Mouse (Mus musculus) hindbrain, embryonic 16.5 days (tissue): ENCODE measurements around the gene Rgs14. TPM values are rescaled to one million over a fixed set of nuclear protein-coding genes. Genes with fewer than 3 reads are reported as not detected.

Experiments
- ATAC-seq: fragments of 200-750 bp; cut with Nextera tagmentation; 2 replicates; pipeline ENCODE4 v1.8.0; 2017; ENCODE audit warnings: moderate TSS enrichment, moderate library complexity
- H3K27ac ChIP-seq: fragments of 300-500 bp; sonication (generic); 2 replicates; pipeline ENCODE4 v1.5.1; 2014; ENCODE audit warnings: low read depth, mild to moderate bottlenecking, control low read depth, low read length, moderate library complexity
- H3K27me3 ChIP-seq: fragments of 300-500 bp; sonication (generic); replicated peaks from 2 replicates; pipeline ENCODE4 v1.6.1; 2014; ENCODE audit warnings: low read length; ENCODE audit not compliant: control insufficient read depth, insufficient read depth
- H3K36me3 ChIP-seq: fragments of 300-500 bp; sonication (generic); 2 replicates; pipeline ENCODE4 v1.6.1; 2014; ENCODE audit warnings: mild to moderate bottlenecking, low read length, moderate library complexity, mixed read lengths; ENCODE audit not compliant: control insufficient read depth, insufficient read depth
- H3K4me1 ChIP-seq: fragments of 300-500 bp; sonication (generic); 2 replicates; pipeline ENCODE4 v1.6.1; 2014; ENCODE audit warnings: low read depth, low read length; ENCODE audit not compliant: control insufficient read depth, insufficient read depth
- H3K4me2 ChIP-seq: fragments of 300-500 bp; sonication (generic); 2 replicates; pipeline ENCODE4 v1.6.1; 2014; ENCODE audit warnings: mild to moderate bottlenecking, low read length, control low read depth, moderate library complexity
- H3K4me3 ChIP-seq: fragments of 300-500 bp; sonication (generic); 2 replicates; pipeline ENCODE4 v1.5.1; 2014; ENCODE audit warnings: mild to moderate bottlenecking, low read length, control low read depth, moderate library complexity
- H3K9ac ChIP-seq: fragments of 300-500 bp; sonication (generic); 2 replicates; pipeline ENCODE4 v1.6.1; 2014; ENCODE audit warnings: low read depth, mild to moderate bottlenecking, control low read depth, low read length, moderate library complexity
- H3K9me3 ChIP-seq: fragments of 300-500 bp; sonication (generic); 2 replicates; pipeline ENCODE4 v1.6.1; 2014; ENCODE audit warnings: mild to moderate bottlenecking, low read length, moderate library complexity; ENCODE audit not compliant: control insufficient read depth
- WGBS: fragments of 180-500 bp; shearing (Covaris S2); extraction: QIAGEN DNeasy Blood & Tissue Kit; methylation state at CpG from one replicate; pipeline ENCODE4 v1.1.7; 2014; 5-methylcytosine and 5-hydroxymethylcytosine counted together
- polyA plus RNA-seq: library from polyadenylated mRNA; unstranded; fragments of >200 nt; fragmentation: Nextera tagmentation; extraction: Ambion mirVana; gene quantifications from 2 replicates; pipeline ENCODE4 v1.2.1, GENCODE M21; 2015

The Rgs14 gene
- polyA plus RNA-seq, 1 experiment from 2014 or later, result 0.44 TPM

- H3K9ac ChIP-seq, result no peak within 1 kb of the TSS
- no peak for ATAC-seq
- H3K4me3 ChIP-seq, result no peak within 1 kb of the TSS
- H3K27me3 ChIP-seq, result no peaks in the 10 kb centered on the region
- H3K4me1 ChIP-seq, result no peaks in the 10 kb centered on the region
- 93% methylated on average over 1 of the region's 1 CpGs for WGBS
- no peak within 1 kb of the TSS for H3K27ac ChIP-seq
- no peak within 1 kb of the TSS for H3K4me2 ChIP-seq
- no peaks in the 10 kb centered on the region for H3K9me3 ChIP-seq
- H3K36me3 ChIP-seq, result no peaks in the 10 kb centered on the region
Measured at GRCm38 (mm10) chr13:55398088-55398487, 28.6 kb downstream of the Rgs14 start, which contains the start of gene Slc34a1. Slc34a1 (plus strand) TSS chr13:55398187.

GRCm38 (mm10) chr13:55399300-55400038 lies 29.9 kb downstream of the Rgs14 start:
- H3K4me2 ChIP-seq, result no peak overlapping the region
- H3K4me1 ChIP-seq, result no peaks in the 10 kb centered on the region
- no peak overlapping the region for H3K9ac ChIP-seq
- H3K9me3 ChIP-seq, result no peaks in the 10 kb centered on the region
- H3K4me3 ChIP-seq, result no peak overlapping the region
- H3K36me3 ChIP-seq, result no peaks in the 10 kb centered on the region
- WGBS, result 76% methylated on average over 5 of the region's 5 CpGs
- no peaks in the 10 kb centered on the region for H3K27me3 ChIP-seq
- H3K27ac ChIP-seq, result no peak overlapping the region
- no peak for ATAC-seq

- H3K4me1 ChIP-seq, result no peaks in the 10 kb centered on the region; the same call in 1 of the 2 replicates
- no peak overlapping the region for H3K9ac ChIP-seq
- ATAC-seq, result no peak
- no peak overlapping the region for H3K27ac ChIP-seq
- no peaks in the 10 kb centered on the region for H3K27me3 ChIP-seq
- no peak overlapping the region for H3K4me3 ChIP-seq
- no peaks in the 10 kb centered on the region for H3K9me3 ChIP-seq
- no peak overlapping the region for H3K4me2 ChIP-seq
- no peaks in the 10 kb centered on the region for H3K36me3 ChIP-seq
- 73% methylated on average over 1 of the region's 1 CpGs for WGBS
Measured at GRCm38 (mm10) chr13:55400039-55400346, 30.5 kb downstream of the Rgs14 start.

GRCm38 (mm10) chr13:55403266-55403665 lies 33.7 kb downstream of the Rgs14 start:
- Histone ChIP-seq H3K27ac (no peak overlapping the region), H3K4me2 (no peak overlapping the region), H3K4me1 (peaks cover 9% of the 10 kb centered on the region), H3K9me3 (no peaks in the 10 kb centered on the region), H3K27me3 (no peaks in the 10 kb centered on the region), H3K9ac (no peak overlapping the region), H3K4me3 (no peak overlapping the region), H3K36me3 (no peaks in the 10 kb centered on the region)
- 51% methylated on average over 7 of the region's 7 CpGs for WGBS
- peak; percentile 15; the same call in 1 of the 2 replicates for ATAC-seq

- Histone ChIP-seq H3K9me3 (no peaks in the 10 kb centered on the region), H3K27me3 (no peaks in the 10 kb centered on the region), H3K36me3 (no peaks in the 10 kb centered on the region), H3K9ac (no peak overlapping the region), H3K27ac (no peak overlapping the region), H3K4me3 (no peak overlapping the region), H3K4me2 (no peak overlapping the region), H3K4me1 (peaks cover 9% of the 10 kb centered on the region)
- WGBS, result 65% methylated on average over 15 of the region's 15 CpGs
- ATAC-seq, result no peak
Measured at GRCm38 (mm10) chr13:55403935-55404852, 34.7 kb downstream of the Rgs14 start.

- peak; percentile 93 for ATAC-seq
Measured at GRCm38 (mm10) chr13:55404853-55405782, 35.6 kb downstream of the Rgs14 start.

GRCm38 (mm10) chr13:55405783-55406390 lies 36.4 kb downstream of the Rgs14 start:
- Histone ChIP-seq H3K36me3 (no peaks in the 10 kb centered on the region), H3K27ac (peak overlapping the region; percentile 44), H3K27me3 (no peaks in the 10 kb centered on the region), H3K4me3 (no peak overlapping the region), H3K9ac (peak overlapping the region; percentile 43; the same call in 1 of the 2 replicates), H3K4me2 (peak overlapping the region; percentile 42; the same call in 1 of the 2 replicates), H3K4me1 (peaks cover 9% of the 10 kb centered on the region), H3K9me3 (no peaks in the 10 kb centered on the region)
- peak; percentile 62 for ATAC-seq
- 48% methylated on average over 13 of the region's 13 CpGs for WGBS

More at GRCm38 (mm10) chr13:55404853-55405782, 35.6 kb downstream of the Rgs14 start:
- peaks cover 9% of the 10 kb centered on the region for H3K4me1 ChIP-seq
- 14% methylated on average over 11 of the region's 11 CpGs for WGBS
- H3K4me2 ChIP-seq, result peak overlapping the region; percentile 42
- no peaks in the 10 kb centered on the region for H3K36me3 ChIP-seq
- no peak overlapping the region for H3K4me3 ChIP-seq
- H3K27me3 ChIP-seq, result no peaks in the 10 kb centered on the region
- H3K9ac ChIP-seq, result peak overlapping the region; percentile 52
- H3K9me3 ChIP-seq, result no peaks in the 10 kb centered on the region
- peak overlapping the region; percentile 44 for H3K27ac ChIP-seq

- H3K9me3 ChIP-seq, result no peaks in the 10 kb centered on the region
- H3K27me3 ChIP-seq, result no peaks in the 10 kb centered on the region
- ATAC-seq, result no peak
- H3K36me3 ChIP-seq, result no peaks in the 10 kb centered on the region
- 89% methylated on average over 4 of the region's 4 CpGs for WGBS
- H3K4me2 ChIP-seq, result no peak overlapping the region
- H3K4me3 ChIP-seq, result no peak overlapping the region
- no peak overlapping the region for H3K27ac ChIP-seq
- no peak overlapping the region for H3K9ac ChIP-seq
- peaks cover 9% of the 10 kb centered on the region for H3K4me1 ChIP-seq
Measured at GRCm38 (mm10) chr13:55407341-55407740, 37.8 kb downstream of the Rgs14 start.
